Mouse (Mus musculus) ES-E14 (cell line): ENCODE data around the gene Mipol1. TPM values are rescaled to one million over a fixed set of nuclear protein-coding genes. Genes with fewer than 3 reads are reported as not detected.
A peak's percentile ranks its signal among the peaks of the same experiment; 100 is the strongest.

Experiments used
- DNase-seq: peaks from one replicate; pipeline ENCODE4 v3.0.0-alpha.2; 2013; ENCODE audit warnings: low read depth, low spot score
- H3K27ac ChIP-seq: 2 replicates; pipeline ENCODE4 v1.5.1; 2012; ENCODE audit warnings: low read depth, mild to moderate bottlenecking, low read length, moderate library complexity, mixed read lengths; ENCODE audit not compliant: poor library complexity, insufficient read depth, severe bottlenecking
- H3K36me3 ChIP-seq: 2 replicates; pipeline ENCODE4 v1.6.1; 2012; ENCODE audit warnings: mild to moderate bottlenecking, low read length, moderate library complexity, mixed read lengths; ENCODE audit not compliant: control insufficient read depth, poor library complexity, insufficient read depth, severe bottlenecking
- H3K4me1 ChIP-seq, 2 experiments: fragments of 150-350 bp in 1 of 2; sonication (generic) in 1 of 2; 2 replicates each; pipeline ENCODE4 v1.6.1; 2012; ENCODE audit warnings: low read length in 2 of 2, mild to moderate bottlenecking in 1 of 2, mixed read lengths in 1 of 2; ENCODE audit not compliant: control insufficient read depth in 2 of 2, insufficient read depth in 2 of 2, poor library complexity in 1 of 2
- H3K4me3 ChIP-seq, 2 experiments: fragments of 150-350 bp in 1 of 2; sonication (generic) in 1 of 2; 2 replicates each; pipeline ENCODE4 v1.5.1; 2012; ENCODE audit warnings: low read length in 2 of 2, low read depth in 1 of 2, mild to moderate bottlenecking in 1 of 2, mixed read lengths in 1 of 2; ENCODE audit not compliant: insufficient read depth in 1 of 2, poor library complexity in 1 of 2, severe bottlenecking in 1 of 2
- H3K9ac ChIP-seq: 2 replicates; pipeline ENCODE4 v1.6.1; 2012; ENCODE audit warnings: low read depth, mild to moderate bottlenecking, low read length, mixed read lengths; ENCODE audit not compliant: poor library complexity, insufficient read depth, severe bottlenecking
- H3K9me3 ChIP-seq: fragments of 150-350 bp; sonication (generic); 2 replicates; pipeline ENCODE4 v1.6.1; 2012; ENCODE audit warnings: low read depth, mild to moderate bottlenecking, low read length; ENCODE audit not compliant: control insufficient read depth, insufficient read depth
- CHD2 ChIP-seq: IDR thresholded peaks from 2 replicates; pipeline ENCODE4 v1.6.1; 2014; ENCODE audit warnings: mild to moderate bottlenecking, low read depth, low read length, inconsistent platforms
- HCFC1 ChIP-seq: IDR thresholded peaks from 2 replicates; pipeline ENCODE4 v1.6.1; 2012; ENCODE audit warnings: low read length, inconsistent platforms, borderline replicate concordance; ENCODE audit not compliant: insufficient read depth
- MAFK ChIP-seq: IDR thresholded peaks from 2 replicates; pipeline ENCODE4 v1.6.1; 2014; ENCODE audit warnings: mild to moderate bottlenecking, low read depth, low read length, inconsistent platforms; ENCODE audit not compliant: insufficient read depth
- ZC3H11A ChIP-seq: IDR thresholded peaks from 2 replicates; pipeline ENCODE4 v1.6.1; 2012; ENCODE audit warnings: low read depth, mild to moderate bottlenecking, inconsistent platforms, low read length, borderline replicate concordance
- ZNF384 ChIP-seq: IDR thresholded peaks from 2 replicates; pipeline ENCODE4 v1.6.1; 2012; ENCODE audit warnings: low read depth, low read length, inconsistent platforms
- in situ Hi-C, 2 experiments: fragments of 600-800 bp; cut with MboI; formaldehyde crosslinking; loops; one replicate each; pipeline ENCODE4 v1.15.1; 2025; ENCODE audit warnings: low sequenced_read_pairs in 2 of 2, inconsistent platforms in 1 of 2; ENCODE audit not compliant: unreplicated experiment in 2 of 2
- total RNA-seq: library from RNA; depleted of rRNA; stranded (reverse); fragments of 300-350 nt; gene quantifications from 2 replicates; pipeline ENCODE4 v1.2.3, GENCODE M21; 2012; rRNA removed

Mipol1 gene
- total RNA-seq, 1 experiment, result 8.2 TPM

GRCm38 (mm10) chr12:57542746-57543626 lies 312.8 kb downstream of the Mipol1 start:
- Histone ChIP-seq H3K27ac (no peak overlapping the region), H3K4me1 (peaks cover 0 to 2% of the 10 kb centered on the region in 2 experiments; a peak in 1 of 4 replicates), H3K9ac (no peak overlapping the region), H3K4me3 (peak overlapping the region; percentile 30 to 54), H3K9me3 (no peaks in the 10 kb centered on the region), H3K36me3 (no peaks in the 10 kb centered on the region)
- in situ Hi-C loops, result loop anchor here (5.0 to 10.0 kb wide), 5 partner anchors 261 to 1006 kb away; partner anchors contain the start of genes Nkx2-9 (in 2 of the 2), Nkx2-1 (in 1 of the 2) and Sstr1 (in 1 of the 2)
- TF ChIP-seq ZNF384 (no peak), CHD2 (no peak), MAFK (no peak), ZC3H11A (no peak), HCFC1 (no peak)
- no peak for DNase-seq

- in situ Hi-C loops, result loop anchor here (5.0 to 10.0 kb wide), 5 partner anchors 261 to 1006 kb away; partner anchors contain the start of genes Nkx2-9 (in 2 of the 2), Nkx2-1 (in 1 of the 2) and Sstr1 (in 1 of the 2)
- Histone ChIP-seq H3K9ac (no peak overlapping the region), H3K27ac (no peak overlapping the region), H3K9me3 (no peaks in the 10 kb centered on the region), H3K4me1 (peaks cover 0 to 5% of the 10 kb centered on the region in 2 experiments; a peak in 1 of 4 replicates), H3K4me3 (no peak overlapping the region), H3K36me3 (no peaks in the 10 kb centered on the region)
- no peak for DNase-seq
- TF ChIP-seq CHD2 (no peak), HCFC1 (no peak)
Measured at GRCm38 (mm10) chr12:57543627-57543991, 313.4 kb downstream of the Mipol1 start.

- H3K9me3 ChIP-seq, result no peaks in the 10 kb centered on the region
- DNase-seq, result peak; percentile 86
- H3K4me3 ChIP-seq, result peak overlapping the region; percentile 57 to 68
- in situ Hi-C loops, result loop anchor here (5.0 to 10.0 kb wide), 6 partner anchors 263 to 1008 kb away; partner anchors contain the start of genes Nkx2-9 (in 2 of the 2), Nkx2-1 (in 1 of the 2) and Sstr1 (in 1 of the 2)
- no peak overlapping the region for H3K27ac ChIP-seq
- no peaks in the 10 kb centered on the region for H3K36me3 ChIP-seq
- H3K9ac ChIP-seq, result no peak overlapping the region
- TF ChIP-seq CHD2 (no peak), ZNF384 (no peak)
- H3K4me1 ChIP-seq, result peaks cover 0 to 13% of the 10 kb centered on the region in 2 experiments; a peak in 1 of 4 replicates
Measured at GRCm38 (mm10) chr12:57544641-57545370, 314.6 kb downstream of the Mipol1 start.

- H3K27ac ChIP-seq, result no peak overlapping the region
- H3K9ac ChIP-seq, result peak overlapping the region; percentile 58; the same call in 1 of the 2 replicates
- no peaks in the 10 kb centered on the region for H3K9me3 ChIP-seq
- peak overlapping the region; percentile 57 to 68 for H3K4me3 ChIP-seq
- DNase-seq, result no peak
- H3K4me1 ChIP-seq, result peaks cover 0 to 13% of the 10 kb centered on the region in 2 experiments; a peak in 1 of 4 replicates
- no peak for TF ChIP-seq MAFK
- TF ChIP-seq HCFC1, result no peak
- TF ChIP-seq ZC3H11A, result no peak
- no peak for TF ChIP-seq CHD2
- no peak for TF ChIP-seq ZNF384
- in situ Hi-C loops, result loop anchor here (5.0 to 10.0 kb wide), 3 partner anchors 669 to 931 kb away; partner anchors contain the start of genes Nkx2-9 (in 1 of the 2) and Sstr1 (in 1 of the 2)
- no peaks in the 10 kb centered on the region for H3K36me3 ChIP-seq
Measured at GRCm38 (mm10) chr12:57545371-57546241, 315.4 kb downstream of the Mipol1 start.

Other genes with a start within 250 kb of the Mipol1 start
- gene Slc25a21, start 33.0 kb upstream of the Mipol1 start, total RNA-seq, result 0.21 and 0.54 TPM in 2 replicates
- gene Prps1l3, start within 50 bp of the Mipol1 start, total RNA-seq, result 53.3 and 71.8 TPM in 2 replicates